Mouse (Mus musculus) E14TG2a.4 (cell line): ENCODE results near the gene Kdm6a.

ENCODE experiments used
- CTCF ChIP-seq: conservative IDR thresholded peaks from 2 replicates; pipeline ENCODE4 v1.5.1; 2014; ENCODE audit warnings: low read length
- NANOG ChIP-seq: IDR thresholded peaks from 2 replicates; pipeline ENCODE4 v1.6.1; 2014; ENCODE audit warnings: borderline replicate concordance, low read length, mixed read lengths

DNA sequence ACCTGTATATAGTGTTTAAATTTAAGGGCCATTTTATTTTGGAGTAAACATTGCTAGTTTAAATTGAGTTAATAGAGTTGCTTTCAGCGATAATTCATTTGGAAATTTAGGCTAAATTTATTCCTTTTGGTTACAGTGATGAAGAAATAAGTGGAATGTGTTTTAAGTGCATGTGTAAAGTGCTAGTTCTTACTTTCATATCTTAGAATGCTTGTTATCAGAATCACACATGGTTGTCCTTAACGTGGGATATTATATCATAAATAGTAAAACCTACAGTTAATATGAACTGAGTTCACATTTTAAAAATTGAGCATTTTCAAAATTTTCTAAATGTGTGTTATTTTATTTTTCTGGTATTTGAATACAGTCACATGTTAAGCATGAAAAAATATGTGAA is 2.7 kb downstream of the Kdm6a start:
- TF ChIP-seq CTCF, result no peak
- TF ChIP-seq NANOG, result no peak
